Mouse (Mus musculus) brain, adult 2 months (tissue): ENCODE results near the gene Ppp1r15a.
"Not testable (repeated sequence)": the region's sequence is repeated elsewhere in the genome, so short reads cannot be mapped to it uniquely, and the experiment has no call there.

Experiments used
- DNase-seq: peaks from one replicate; pipeline ENCODE4 v3.0.0; 2011; ENCODE audit warnings: low read depth, low spot score

Ppp1r15a gene

DNA sequence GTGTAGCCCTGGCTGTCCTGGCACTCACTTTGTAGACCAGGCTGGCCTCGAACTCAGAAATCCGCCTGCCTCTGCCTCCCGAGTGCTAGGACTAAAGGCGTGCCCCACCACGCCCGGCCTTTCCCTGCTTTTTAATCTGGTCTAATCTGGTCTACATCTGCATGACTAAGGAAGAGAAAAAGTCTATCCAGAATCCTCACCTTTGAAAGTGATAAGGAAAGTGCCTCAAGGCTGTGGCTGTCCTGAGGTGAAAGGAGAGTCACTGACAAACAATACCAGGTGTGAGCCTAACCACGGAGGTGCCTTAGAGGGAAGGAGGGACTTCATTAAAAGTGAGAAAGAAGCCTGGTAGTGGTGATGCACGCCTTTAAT lies 25.4 kb upstream of the Ppp1r15a start:
- DNase-seq = no peak

DNA sequence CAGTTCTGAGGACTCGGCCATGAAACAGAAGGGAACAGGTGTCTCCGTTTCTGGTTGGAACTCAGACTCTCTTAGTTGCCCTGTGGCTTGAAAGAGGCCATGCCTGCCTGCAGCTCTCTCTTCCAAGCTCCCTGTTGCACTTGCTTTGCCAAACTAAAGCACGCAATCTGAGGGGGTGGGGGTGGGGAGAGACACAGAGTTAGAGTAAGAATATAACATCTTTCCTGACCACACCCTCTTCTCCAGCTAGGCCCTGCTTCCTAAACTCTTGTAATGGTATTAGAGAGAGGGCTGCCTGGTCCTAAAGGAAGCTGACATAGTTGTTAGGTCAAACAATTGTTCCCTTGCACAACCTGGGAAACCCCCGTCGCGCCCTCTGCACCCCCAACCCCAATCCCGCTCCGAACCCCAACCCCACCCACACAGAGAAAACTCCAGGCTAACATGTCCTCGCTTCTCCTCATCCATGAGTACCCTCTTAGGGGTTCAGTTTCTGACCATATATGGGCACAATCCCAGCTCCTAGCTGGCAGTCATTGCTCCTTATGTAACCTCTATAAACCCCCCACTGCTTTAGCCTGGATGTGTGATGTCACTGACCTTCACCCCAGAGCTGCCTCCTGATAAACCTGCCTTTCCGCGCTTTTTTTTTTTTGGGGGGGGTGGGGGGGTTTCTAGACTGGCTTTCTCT lies 24.9 kb upstream of the Ppp1r15a start:
- no peak for DNase-seq

- no peak for DNase-seq
Observed at GRCm38 (mm10) chr7:45549641-45550436, 23.8 kb upstream of the Ppp1r15a start.

GRCm38 (mm10) chr7:45544525-45544924 lies 18.5 kb upstream of the Ppp1r15a start:
- no peak for DNase-seq

- no peak for DNase-seq
Observed at GRCm38 (mm10) chr7:45540213-45540612, 14.1 kb upstream of the Ppp1r15a start.

- DNase-seq = no peak
Observed at GRCm38 (mm10) chr7:45539095-45539494, 13.0 kb upstream of the Ppp1r15a start.

- DNase-seq = peak; percentile 92
Observed at GRCm38 (mm10) chr7:45538163-45539041, 12.3 kb upstream of the Ppp1r15a start.

DNA sequence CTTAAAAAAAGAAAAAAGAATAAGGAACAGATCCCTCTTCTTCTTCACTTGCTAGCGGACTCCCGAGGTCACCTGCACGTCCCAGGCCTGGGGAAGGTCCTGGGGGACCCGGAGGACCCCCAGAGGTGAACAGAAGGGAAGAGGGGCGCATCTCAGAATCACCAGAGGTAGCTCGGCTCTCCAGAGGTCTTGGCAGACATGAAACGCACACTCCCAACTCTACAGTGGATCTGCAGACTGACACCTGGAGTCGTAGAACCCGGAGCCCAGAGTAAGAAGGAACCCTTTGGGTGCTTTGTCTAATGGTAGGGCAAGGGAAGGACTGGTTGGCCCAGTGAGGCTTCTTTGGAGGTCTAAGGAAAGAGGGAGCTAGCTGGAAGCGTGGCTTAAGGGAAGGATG lies 11.5 kb upstream of the Ppp1r15a start:
- DNase-seq = no peak

GRCm38 (mm10) chr7:45535676-45536075 lies 9.6 kb upstream of the Ppp1r15a start:
- DNase-seq = no peak

- DNase-seq = no peak
Observed at GRCm38 (mm10) chr7:45530643-45531042, 4.6 kb upstream of the Ppp1r15a start.

GRCm38 (mm10) chr7:45529461-45529860 lies 3.4 kb upstream of the Ppp1r15a start:
- DNase-seq = no peak

- not testable (repeated sequence) for DNase-seq
Observed at GRCm38 (mm10) chr7:45527169-45527568, 1.1 kb upstream of the Ppp1r15a start.

GRCm38 (mm10) chr7:45526474-45527120 lies 529 bp upstream of the Ppp1r15a start:
- DNase-seq = peak; percentile 55

GRCm38 (mm10) chr7:45524841-45525621 lies 1.0 kb downstream of the Ppp1r15a start:
- peak; percentile 50 for DNase-seq

- DNase-seq = no peak
Observed at GRCm38 (mm10) chr7:45523678-45524170, 2.3 kb downstream of the Ppp1r15a start.

- no peak for DNase-seq
Observed at GRCm38 (mm10) chr7:45522957-45523676, 3.0 kb downstream of the Ppp1r15a start.

GRCm38 (mm10) chr7:45522194-45522752 lies 3.8 kb downstream of the Ppp1r15a start:
- no peak for DNase-seq

GRCm38 (mm10) chr7:45521728-45522184 lies 4.3 kb downstream of the Ppp1r15a start:
- DNase-seq = peak; percentile 97

DNA sequence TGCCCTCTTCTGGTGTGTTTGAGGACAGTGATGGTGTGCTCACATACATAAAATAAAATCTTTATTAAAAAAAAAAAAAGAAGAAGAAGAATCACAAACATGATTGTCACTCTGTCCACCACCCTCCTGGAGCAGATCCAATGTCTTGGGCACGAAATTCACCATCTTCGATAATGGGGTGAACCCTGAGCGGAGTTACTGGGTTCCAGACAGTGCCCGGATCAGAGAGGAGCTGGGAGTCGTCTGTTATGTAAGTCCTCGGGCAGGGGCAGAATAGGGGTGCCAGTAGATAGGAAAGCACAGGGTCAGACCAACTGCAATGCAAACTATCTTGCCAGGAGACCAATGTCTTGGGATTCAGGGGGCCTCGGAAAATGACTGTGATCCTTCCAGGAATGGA lies 5.5 kb downstream of the Ppp1r15a start:
- DNase-seq = no peak
